Mouse (Mus musculus) liver, embryonic 16.5 days (tissue): ENCODE data around the gene Adamts4. TPM values are rescaled to one million over a fixed set of nuclear protein-coding genes. Genes with fewer than 3 reads are reported as not detected.

Source experiments
- ATAC-seq: fragments of 200-750 bp; cut with Nextera tagmentation; 2 replicates; pipeline ENCODE4 v1.8.0; 2017; ENCODE audit warnings: low read depth, mild to moderate bottlenecking, moderate number of reproducible peaks, moderate library complexity
- H3K27ac ChIP-seq: fragments of 300-500 bp; sonication (generic); 2 replicates; pipeline ENCODE4 v1.5.1; 2014; ENCODE audit warnings: mild to moderate bottlenecking, low read length
- H3K27me3 ChIP-seq: fragments of 300-500 bp; sonication (generic); 2 replicates; pipeline ENCODE4 v1.6.1; 2014; ENCODE audit warnings: low read depth, low read length, mixed read lengths; ENCODE audit not compliant: control insufficient read depth, insufficient read depth
- H3K36me3 ChIP-seq: fragments of 300-500 bp; sonication (generic); 2 replicates; pipeline ENCODE4 v1.6.1; 2014; ENCODE audit warnings: mild to moderate bottlenecking; ENCODE audit not compliant: control insufficient read depth, insufficient read depth
- H3K4me1 ChIP-seq: fragments of 300-500 bp; sonication (generic); 2 replicates; pipeline ENCODE4 v1.6.1; 2014; ENCODE audit warnings: low read depth, low read length, mixed read lengths; ENCODE audit not compliant: control insufficient read depth
- H3K4me2 ChIP-seq: fragments of 300-500 bp; sonication (generic); 2 replicates; pipeline ENCODE4 v1.6.1; 2014; ENCODE audit warnings: low read depth, low read length, mixed read lengths
- H3K4me3 ChIP-seq: fragments of 300-500 bp; sonication (generic); 2 replicates; pipeline ENCODE4 v1.5.1; 2014; ENCODE audit warnings: low read depth, mild to moderate bottlenecking, low read length
- H3K9ac ChIP-seq: fragments of 300-500 bp; sonication (generic); 2 replicates; pipeline ENCODE4 v1.6.1; 2014; ENCODE audit warnings: low read depth, low read length
- H3K9me3 ChIP-seq: fragments of 300-500 bp; sonication (generic); replicated peaks from 2 replicates; pipeline ENCODE4 v1.6.1; 2016; ENCODE audit warnings: low read length; ENCODE audit not compliant: control insufficient read depth
- WGBS: fragments of 180-500 bp; shearing (Covaris S2); extraction: QIAGEN DNeasy Blood & Tissue Kit; methylation state at CpG from one replicate; pipeline ENCODE4 v1.1.7; 2014; ENCODE audit not compliant: insufficient replicate concordance; 5-methylcytosine and 5-hydroxymethylcytosine counted together
- polyA plus RNA-seq: library from polyadenylated mRNA; unstranded; fragments of >200 nt; fragmentation: Nextera tagmentation; extraction: Ambion mirVana; gene quantifications from 2 replicates; pipeline ENCODE4 v1.2.1, GENCODE M21; 2015

The Adamts4 gene
- polyA plus RNA-seq, 1 experiment from 2014 or later = 0.64 TPM

DNA sequence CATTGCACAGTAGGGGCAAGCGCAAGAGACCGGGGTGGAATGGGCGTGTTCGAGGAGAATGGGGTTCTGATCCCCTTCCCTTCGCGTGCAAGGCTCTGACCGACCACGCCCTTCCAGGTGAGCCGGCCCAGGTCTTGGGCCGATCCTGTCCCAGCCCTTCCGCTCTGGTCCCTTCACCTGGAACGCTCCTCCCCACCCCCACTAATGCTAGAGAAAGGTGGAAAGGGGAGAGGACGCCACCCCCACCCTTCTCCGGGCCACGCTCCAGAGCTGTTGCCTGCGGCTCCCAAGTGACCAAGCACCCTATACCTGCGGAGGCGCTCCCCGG lies 20.3 kb downstream of the Adamts4 start:
- ATAC-seq = peak; percentile 74
- peak overlapping the region; percentile 77 for H3K4me2 ChIP-seq

DNA sequence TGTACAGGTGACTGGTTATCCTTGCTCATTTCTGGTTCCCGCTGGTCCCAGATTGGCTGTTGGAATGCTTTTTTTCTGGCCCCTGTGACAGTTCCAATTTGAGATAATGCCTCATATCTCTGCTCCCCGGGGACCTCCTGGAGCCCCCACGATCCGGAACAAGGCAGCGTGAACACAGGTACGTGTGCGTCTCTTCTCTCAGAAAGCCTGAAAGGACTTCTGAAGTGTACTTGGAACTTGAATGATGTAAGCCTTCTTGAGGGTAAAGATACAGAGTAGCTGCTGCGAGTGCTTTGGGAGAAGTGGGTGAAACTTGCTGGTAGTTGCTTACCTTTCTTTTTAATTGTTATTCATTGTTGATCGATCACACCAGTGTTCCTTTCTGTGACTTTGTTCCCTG lies 21.0 kb downstream of the Adamts4 start:
- H3K27ac ChIP-seq = peak overlapping the region; percentile 84
- H3K27me3 ChIP-seq = no peaks in the 10 kb centered on the region
- peaks cover 36% of the 10 kb centered on the region for H3K36me3 ChIP-seq
- H3K4me2 ChIP-seq = peak overlapping the region; percentile 77
- H3K9ac ChIP-seq = peak overlapping the region; percentile 72
- peaks cover 33% of the 10 kb centered on the region for H3K4me1 ChIP-seq
- peak overlapping the region; percentile 83 for H3K4me3 ChIP-seq
- WGBS = 23% methylated on average over 9 of the region's 9 CpGs
- no peak for ATAC-seq
- no peaks in the 10 kb centered on the region for H3K9me3 ChIP-seq

More for the DNA sequence above, 20.3 kb downstream of the Adamts4 start:
- Histone ChIP-seq H3K9ac (peak overlapping the region; percentile 72), H3K4me1 (peaks cover 33% of the 10 kb centered on the region), H3K4me3 (peak overlapping the region; percentile 83), H3K27me3 (no peaks in the 10 kb centered on the region), H3K36me3 (peaks cover 29% of the 10 kb centered on the region), H3K9me3 (no peaks in the 10 kb centered on the region), H3K27ac (peak overlapping the region; percentile 84)
- WGBS = under 1% methylated on average over 19 of the region's 19 CpGs

DNA sequence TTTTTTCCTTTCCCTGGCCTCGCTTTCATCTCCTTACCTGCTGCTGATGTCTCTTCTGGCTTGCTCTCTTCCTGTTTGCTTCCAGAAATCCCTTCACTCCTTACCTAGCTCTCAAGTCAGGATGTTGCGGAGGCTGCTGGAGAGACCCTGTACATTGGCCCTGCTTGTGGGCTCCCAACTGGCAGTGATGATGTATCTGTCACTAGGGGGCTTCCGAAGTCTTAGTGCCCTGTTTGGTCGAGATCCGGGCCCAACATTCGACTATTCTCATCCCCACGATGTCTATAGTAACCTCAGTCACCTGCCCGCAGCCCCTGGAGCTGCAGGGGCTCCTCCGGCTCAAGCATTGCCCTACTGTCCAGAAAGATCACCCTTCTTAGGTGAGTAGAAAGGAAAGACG lies 21.4 kb downstream of the Adamts4 start:
- Histone ChIP-seq H3K27ac (peak overlapping the region; percentile 84), H3K36me3 (peaks cover 40% of the 10 kb centered on the region), H3K9ac (peak overlapping the region; percentile 17; the same call in 1 of the 2 replicates), H3K9me3 (no peaks in the 10 kb centered on the region), H3K4me2 (peak overlapping the region; percentile 77), H3K4me1 (peaks cover 31% of the 10 kb centered on the region), H3K27me3 (no peaks in the 10 kb centered on the region), H3K4me3 (peak overlapping the region; percentile 83)
- ATAC-seq = no peak
- WGBS = 51% methylated on average over 10 of the region's 10 CpGs

DNA sequence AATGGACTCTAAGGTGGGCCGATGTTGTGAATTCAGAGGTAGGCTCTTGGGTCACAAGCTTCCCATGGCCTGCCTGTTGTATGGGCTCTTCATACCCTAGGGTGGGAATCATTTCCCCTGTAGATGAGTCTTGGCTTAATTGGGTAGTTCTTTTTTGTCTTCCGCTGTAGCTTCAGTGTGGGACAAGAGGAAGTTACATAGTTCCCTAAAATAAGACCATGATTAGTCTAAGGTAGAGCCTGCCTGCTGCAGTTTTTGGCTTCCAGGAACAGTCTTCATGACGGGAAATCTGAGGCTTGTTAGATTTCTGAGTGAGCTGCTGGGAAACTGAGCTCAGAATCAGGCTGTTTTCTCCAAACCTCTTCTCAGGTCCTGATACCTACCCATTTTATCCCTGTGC lies 21.9 kb downstream of the Adamts4 start:
- ATAC-seq = no peak
- WGBS = 58% methylated on average over 3 of the region's 3 CpGs
- H3K4me3 ChIP-seq = peak overlapping the region; percentile 83
- H3K9ac ChIP-seq = peak overlapping the region; percentile 17; the same call in 1 of the 2 replicates
- H3K27ac ChIP-seq = peak overlapping the region; percentile 84
- no peaks in the 10 kb centered on the region for H3K9me3 ChIP-seq
- H3K4me1 ChIP-seq = peaks cover 35% of the 10 kb centered on the region
- H3K4me2 ChIP-seq = peak overlapping the region; percentile 77
- H3K36me3 ChIP-seq = peaks cover 45% of the 10 kb centered on the region
- no peaks in the 10 kb centered on the region for H3K27me3 ChIP-seq

DNA sequence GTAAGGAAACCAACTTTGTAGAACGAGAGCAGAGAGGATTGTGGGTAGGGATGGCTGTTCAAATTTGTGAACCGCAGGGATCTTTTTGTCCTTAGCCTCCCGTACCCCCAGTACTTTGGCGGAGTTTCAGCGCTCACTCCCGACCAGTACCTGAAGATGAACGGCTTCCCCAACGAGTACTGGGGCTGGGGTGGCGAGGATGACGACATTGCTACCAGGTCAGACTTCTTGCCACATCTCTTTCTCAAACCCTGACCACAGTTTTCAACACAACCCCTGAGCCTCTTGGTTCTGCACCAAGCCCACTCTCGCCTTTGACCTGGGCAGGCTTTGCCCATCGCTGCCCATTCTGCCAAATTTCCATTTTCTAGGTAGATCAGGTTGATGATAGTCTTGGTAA lies 23.9 kb downstream of the Adamts4 start:
- ATAC-seq = no peak
- Histone ChIP-seq H3K4me1 (peaks cover 52% of the 10 kb centered on the region), H3K9ac (no peak overlapping the region), H3K27me3 (no peaks in the 10 kb centered on the region), H3K36me3 (peaks cover 66% of the 10 kb centered on the region), H3K4me3 (no peak overlapping the region), H3K27ac (peak overlapping the region; percentile 42), H3K9me3 (no peaks in the 10 kb centered on the region), H3K4me2 (no peak overlapping the region)
- WGBS = 85% methylated on average over 12 of the region's 12 CpGs

DNA sequence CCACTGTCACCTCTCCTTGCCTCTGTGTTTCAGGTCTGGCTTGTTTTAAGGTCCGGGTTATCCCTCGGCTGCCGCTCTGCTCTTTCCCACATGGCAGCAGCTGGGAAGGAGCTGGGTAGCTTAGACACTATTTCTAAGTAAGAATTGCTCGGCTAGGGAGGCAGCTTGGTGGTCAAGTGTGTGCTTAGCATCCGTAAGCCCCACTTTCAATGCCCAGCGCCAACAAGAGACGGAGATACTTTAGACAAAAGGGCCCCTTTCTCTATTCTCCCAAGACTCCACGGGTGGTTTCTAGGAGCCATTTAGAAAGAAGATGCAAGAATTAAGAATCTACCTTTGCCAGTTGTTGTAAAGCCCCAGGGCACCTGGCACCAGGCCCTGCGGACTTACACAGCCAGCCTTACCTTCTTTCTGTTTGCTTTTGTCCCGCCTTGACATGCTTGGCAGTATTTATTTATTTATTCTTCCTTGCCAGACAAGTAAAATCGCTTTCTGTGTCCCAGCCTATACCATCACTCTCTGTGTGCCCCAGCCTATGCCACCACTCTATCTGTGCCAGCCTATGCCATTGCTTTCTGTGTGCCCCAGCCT lies 25.0 kb downstream of the Adamts4 start:
- peaks cover 48% of the 10 kb centered on the region for H3K4me1 ChIP-seq
- WGBS = 94% methylated on average over 11 of the region's 11 CpGs
- peaks cover 70% of the 10 kb centered on the region for H3K36me3 ChIP-seq
- H3K9me3 ChIP-seq = no peaks in the 10 kb centered on the region
- H3K4me2 ChIP-seq = no peak overlapping the region
- no peak overlapping the region for H3K9ac ChIP-seq
- no peak for ATAC-seq
- H3K4me3 ChIP-seq = no peak overlapping the region
- no peaks in the 10 kb centered on the region for H3K27me3 ChIP-seq
- H3K27ac ChIP-seq = peak overlapping the region; percentile 42; the same call in 1 of the 2 replicates

DNA sequence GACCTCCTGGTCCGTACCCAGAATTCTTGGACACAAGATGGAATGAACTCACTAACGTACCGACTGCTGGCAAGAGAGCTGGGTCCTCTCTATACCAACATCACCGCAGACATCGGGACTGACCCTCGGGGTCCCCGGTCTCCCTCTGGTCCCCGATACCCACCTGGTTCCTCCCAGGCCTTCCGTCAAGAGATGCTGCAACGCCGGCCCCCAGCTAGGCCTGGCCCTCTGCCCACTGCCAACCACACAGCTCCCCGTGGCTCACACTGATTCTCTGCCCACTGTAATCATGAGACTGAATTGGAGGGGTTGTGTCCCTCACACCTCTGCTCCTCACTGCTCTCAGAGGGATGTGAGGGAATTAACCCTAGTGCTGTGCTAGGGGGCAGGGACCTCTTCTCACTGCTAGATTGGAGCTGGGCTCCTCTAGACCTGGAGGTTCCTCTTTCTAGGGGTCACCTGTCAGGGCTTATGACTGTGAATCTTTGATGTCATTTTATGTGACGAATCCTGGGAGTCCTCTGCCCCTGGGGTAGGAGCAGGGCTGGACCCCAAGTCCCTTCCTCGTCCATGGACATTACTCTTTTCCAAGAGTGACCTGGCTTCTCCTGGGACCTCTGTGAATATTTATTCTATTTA lies 26.0 kb downstream of the Adamts4 start:
- no peak overlapping the region for H3K4me3 ChIP-seq
- ATAC-seq = no peak
- 88% methylated on average over 14 of the region's 14 CpGs for WGBS
- no peaks in the 10 kb centered on the region for H3K9me3 ChIP-seq
- H3K36me3 ChIP-seq = peaks cover 70% of the 10 kb centered on the region
- peak overlapping the region; percentile 37; the same call in 1 of the 2 replicates for H3K27ac ChIP-seq
- 0 out of 2 replicates have a peak overlapping the region, but pooled peaks have one; percentile 2 for H3K4me2 ChIP-seq
- no peaks in the 10 kb centered on the region for H3K27me3 ChIP-seq
- no peak overlapping the region for H3K9ac ChIP-seq
- peaks cover 45% of the 10 kb centered on the region for H3K4me1 ChIP-seq

DNA sequence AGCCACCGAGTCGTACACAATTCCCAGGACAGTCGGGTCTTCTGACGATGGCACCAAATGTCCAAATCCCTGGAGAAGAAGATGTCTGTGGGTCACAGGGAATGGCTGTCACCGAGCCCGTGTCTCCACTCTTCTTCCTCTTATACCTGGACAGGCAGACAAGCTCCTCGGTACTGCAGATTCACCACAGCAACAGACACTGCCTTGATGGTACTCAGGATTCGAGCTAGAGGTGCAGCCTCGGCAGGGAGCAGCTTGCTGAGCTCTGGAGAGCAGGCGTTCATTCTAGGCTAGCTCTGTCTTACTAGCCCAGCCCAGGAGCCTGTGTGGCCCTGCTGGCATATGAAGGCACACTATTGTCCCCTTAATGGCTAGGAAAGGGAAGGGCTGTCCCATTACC lies 27.5 kb downstream of the Adamts4 start:
- 88% methylated on average over 10 of the region's 10 CpGs for WGBS
- peaks cover 42% of the 10 kb centered on the region for H3K4me1 ChIP-seq
- no peak for ATAC-seq
- H3K9ac ChIP-seq = peak overlapping the region; percentile 94
- peak overlapping the region; percentile 57 for H3K27ac ChIP-seq
- H3K4me2 ChIP-seq = peak overlapping the region; percentile 63
- H3K27me3 ChIP-seq = no peaks in the 10 kb centered on the region
- peak overlapping the region; percentile 87 for H3K4me3 ChIP-seq
- peaks cover 66% of the 10 kb centered on the region for H3K36me3 ChIP-seq
- H3K9me3 ChIP-seq = no peaks in the 10 kb centered on the region

DNA sequence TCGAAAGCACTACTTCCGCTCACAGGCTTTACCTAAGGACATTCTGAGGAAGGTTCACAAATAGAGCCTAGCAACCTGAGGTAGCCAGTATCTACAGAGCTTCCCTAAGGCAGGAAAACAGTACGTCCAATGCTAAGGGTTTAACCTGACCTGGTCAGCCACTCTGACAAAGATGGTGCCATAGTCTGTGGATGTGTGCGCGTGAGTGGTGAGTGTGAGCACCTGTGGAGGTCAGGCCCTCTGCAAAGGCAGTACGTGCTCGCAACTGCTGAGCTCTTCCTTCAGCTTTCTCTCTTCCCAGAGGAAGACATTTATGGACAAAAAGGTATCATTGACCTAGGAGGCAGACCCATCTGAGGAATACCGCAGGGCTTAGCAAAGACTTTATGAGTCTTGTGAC lies 28.2 kb downstream of the Adamts4 start:
- 95% methylated on average over 8 of the region's 8 CpGs for WGBS
- ATAC-seq = no peak
- peaks cover 65% of the 10 kb centered on the region for H3K36me3 ChIP-seq

More for the DNA sequence above, 28.2 kb downstream of the Adamts4 start:
- H3K27me3 ChIP-seq = no peaks in the 10 kb centered on the region
- H3K4me1 ChIP-seq = peaks cover 46% of the 10 kb centered on the region
- H3K4me2 ChIP-seq = peak overlapping the region; percentile 63
- H3K9me3 ChIP-seq = no peaks in the 10 kb centered on the region
- peak overlapping the region; percentile 87 for H3K4me3 ChIP-seq
- peak overlapping the region; percentile 94 for H3K9ac ChIP-seq
- H3K27ac ChIP-seq = peak overlapping the region; percentile 57
